Mouse (Mus musculus) liver, adult 2 months (tissue): ENCODE data around the gene Setd1a.

ENCODE experiments used
- CTCF ChIP-seq: fragments of 200-500 bp; IDR thresholded peaks from 2 replicates; pipeline ENCODE4 v1.5.1; 2011; ENCODE audit warnings: low read depth, low read length, control low read depth
- POLR2A ChIP-seq: fragments of 200-500 bp; IDR thresholded peaks from 2 replicates; pipeline ENCODE4 v1.6.1; 2011; ENCODE audit warnings: low read length, control low read depth; ENCODE audit not compliant: insufficient read depth; ENCODE audit errors: extremely low read depth

DNA sequence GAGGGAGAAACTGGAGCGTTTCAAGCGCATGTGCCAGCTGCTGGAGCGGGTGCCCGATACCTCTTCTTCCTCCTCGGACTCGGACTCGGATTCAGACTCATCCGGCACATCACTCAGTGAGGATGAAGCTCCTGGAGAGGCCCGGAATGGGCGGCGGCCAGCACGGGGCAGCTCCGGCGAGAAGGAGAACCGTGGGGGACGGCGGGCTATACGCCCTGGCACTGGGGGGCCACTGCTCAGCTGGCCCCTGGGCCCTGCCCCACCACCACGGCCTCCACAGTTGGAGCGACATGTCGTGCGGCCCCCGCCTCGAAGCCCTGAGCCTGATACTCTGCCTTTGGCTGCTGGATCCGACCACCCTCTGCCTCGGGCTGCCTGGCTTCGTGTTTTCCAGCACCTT is 24.4 kb upstream of the Setd1a start:
- TF ChIP-seq POLR2A (no peak), CTCF (no peak)
